Mouse (Mus musculus): ENCODE data around the gene Ddx43.

DNA sequence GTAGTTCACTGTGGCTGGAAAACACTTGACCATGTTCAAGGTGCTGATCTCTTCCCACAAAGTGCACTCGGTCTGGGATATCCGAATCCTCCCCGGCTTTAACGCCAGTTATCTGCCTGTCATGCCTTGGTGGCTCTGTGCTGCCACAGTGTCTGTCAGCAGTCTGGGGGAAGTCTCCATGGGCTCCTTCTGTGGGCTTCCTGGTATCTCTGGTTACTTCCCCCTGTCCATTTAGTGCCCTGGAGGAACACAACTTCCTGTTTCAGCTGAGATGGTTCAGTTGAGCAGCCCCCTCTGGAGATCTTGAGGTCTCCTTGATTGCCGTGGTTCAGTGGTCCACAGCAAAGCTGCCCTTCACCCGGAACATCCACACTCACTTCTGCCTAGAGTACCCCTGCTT, 32.6 kb downstream of the Ddx43 start:
- TF ChIP-seq CTCF (IDR thresholded peaks at IDR 0.05; ENCODE audit: borderline replicate concordance, insufficient read depth, low read depth, low read length) (no peak), POLR2A (IDR thresholded peaks at IDR 0.05; ENCODE audit: borderline replicate concordance, insufficient read depth, low read length) (no peak)

Measured in cerebellum, adult 2 months (tissue).